Mouse (Mus musculus): ENCODE data around the gene Fut7. TPM values are rescaled to one million over a fixed set of nuclear protein-coding genes. Genes with fewer than 3 reads are reported as not detected.
"Not testable (repeated sequence)": the region's sequence is repeated elsewhere in the genome, so short reads cannot be mapped to it uniquely, and the experiment has no call there.

Gene Fut7
- polyA plus RNA-seq, 1 experiment: 0.57 TPM

DNA sequence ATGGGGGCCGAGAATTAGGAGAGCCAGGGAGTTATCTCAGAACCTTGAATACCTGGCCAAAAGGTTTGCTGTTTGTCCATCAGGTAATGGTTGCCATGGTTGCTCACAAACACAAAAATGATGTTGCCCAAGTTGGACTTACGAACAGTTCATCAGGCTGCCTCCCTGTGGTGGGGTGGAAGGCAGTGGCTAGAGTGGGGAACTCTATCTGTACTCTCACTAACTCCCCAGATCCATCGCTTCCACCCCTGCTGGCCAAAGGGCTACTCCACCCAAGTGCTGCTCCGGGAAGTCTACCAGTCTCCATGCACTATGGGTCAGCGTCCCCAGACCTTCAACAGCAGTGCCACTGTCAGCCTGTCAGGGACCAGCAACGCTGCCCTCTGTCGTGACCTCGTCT, 24.0 kb upstream of the Fut7 start, which contains the start of gene Npdc1:
Gene Npdc1, plus strand, starts transcription at position 301 of the 400 bp plus-strand sequence.
- no peak for DNase-seq (ENCODE audit: low read depth)
- TF ChIP-seq CTCF (IDR thresholded peaks at IDR 0.05; ENCODE audit: borderline replicate concordance, extremely low read depth, insufficient read depth, insufficient read length) (no peak), POLR2A (IDR thresholded peaks at IDR 0.05; ENCODE audit: borderline replicate concordance, extremely low read depth, insufficient read depth, insufficient read length, poor library complexity, severe bottlenecking) (no peak)

DNA sequence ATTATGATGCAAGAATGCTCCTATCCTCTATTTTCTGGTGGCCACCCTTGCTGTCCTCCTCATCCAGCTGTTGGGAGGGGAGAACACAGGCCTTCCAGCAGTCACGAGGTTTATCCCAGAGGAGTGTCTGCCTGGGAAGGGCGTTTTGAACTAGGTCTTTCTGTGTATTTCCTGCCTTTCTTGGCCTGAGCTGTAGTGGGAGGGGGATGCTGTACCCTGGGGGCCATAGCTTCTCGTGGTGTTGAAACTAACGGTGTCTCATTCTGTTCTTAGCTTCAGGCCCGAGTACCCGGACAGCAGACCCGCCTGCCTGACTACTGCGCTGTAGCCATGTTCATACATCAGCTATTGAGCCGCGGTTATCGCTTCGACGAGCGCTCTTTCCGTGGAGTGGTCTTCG, 22.8 kb upstream of the Fut7 start:
- TF ChIP-seq POLR2A (IDR thresholded peaks at IDR 0.05; ENCODE audit: borderline replicate concordance, extremely low read depth, insufficient read depth, insufficient read length, poor library complexity, severe bottlenecking) (no peak), CTCF (IDR thresholded peaks at IDR 0.05; ENCODE audit: borderline replicate concordance, extremely low read depth, insufficient read depth, insufficient read length) (no peak)
- no peak for DNase-seq (ENCODE audit: low read depth)

DNA sequence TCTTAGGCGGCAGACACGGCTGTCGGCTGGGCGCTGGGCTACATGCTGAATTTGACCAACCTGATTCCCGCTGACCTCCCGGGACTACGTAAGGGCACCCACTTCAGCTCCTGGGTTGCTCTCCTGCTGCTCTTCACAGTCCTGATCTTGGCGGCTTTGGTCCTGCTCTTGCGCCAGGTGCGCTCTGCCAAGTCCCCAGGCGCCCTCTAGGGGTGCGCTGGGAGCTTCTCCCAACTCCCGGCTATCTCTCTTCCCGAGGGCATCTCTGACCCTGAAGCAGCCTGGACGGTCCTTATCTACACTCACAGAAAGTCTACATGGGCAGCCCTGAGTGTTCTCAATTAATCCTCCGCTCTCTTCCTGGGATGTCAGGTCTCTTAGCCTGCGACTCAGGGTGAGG, 22.3 kb upstream of the Fut7 start:
- DNase-seq (ENCODE audit: low read depth): peak; percentile 76
- no peak for TF ChIP-seq POLR2A (IDR thresholded peaks at IDR 0.05; ENCODE audit: borderline replicate concordance, extremely low read depth, insufficient read depth, insufficient read length, poor library complexity, severe bottlenecking)
- peak; percentile 69 for TF ChIP-seq CTCF (IDR thresholded peaks at IDR 0.05; ENCODE audit: borderline replicate concordance, extremely low read depth, insufficient read depth, insufficient read length)

DNA sequence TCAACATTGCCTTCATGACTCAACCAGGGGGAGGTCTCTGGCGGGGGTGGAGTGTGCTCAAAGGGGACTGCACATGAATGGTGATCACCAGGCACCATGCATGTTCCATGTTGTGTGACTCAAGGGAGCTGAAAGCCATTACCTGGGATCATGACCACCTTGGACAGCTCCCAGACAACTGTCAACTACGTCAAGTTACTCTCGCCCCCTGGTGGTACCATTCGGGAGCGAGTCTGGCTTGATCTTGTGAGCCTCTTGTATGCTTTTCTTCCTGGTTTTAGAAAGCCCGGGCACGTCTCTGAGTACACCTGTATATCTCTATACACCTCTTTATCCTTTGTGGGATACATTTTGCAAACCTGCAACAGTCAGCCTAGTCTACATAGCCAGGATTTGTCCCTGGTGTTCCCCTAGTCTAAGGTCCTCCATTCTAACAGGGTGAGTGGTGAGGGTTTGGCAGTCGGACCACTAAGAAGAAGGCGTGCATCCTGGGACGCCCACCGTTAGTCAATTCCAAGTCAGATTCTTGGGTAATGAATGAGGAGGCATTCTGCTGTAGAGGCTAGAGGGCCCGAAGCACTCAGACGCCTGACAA, 20.6 kb upstream of the Fut7 start:
- peak; percentile 93 for DNase-seq (ENCODE audit: low read depth)
- TF ChIP-seq CTCF (IDR thresholded peaks at IDR 0.05; ENCODE audit: borderline replicate concordance, extremely low read depth, insufficient read depth, insufficient read length) (peak; percentile 81), POLR2A (IDR thresholded peaks at IDR 0.05; ENCODE audit: borderline replicate concordance, extremely low read depth, insufficient read depth, insufficient read length, poor library complexity, severe bottlenecking) (no peak)

DNA sequence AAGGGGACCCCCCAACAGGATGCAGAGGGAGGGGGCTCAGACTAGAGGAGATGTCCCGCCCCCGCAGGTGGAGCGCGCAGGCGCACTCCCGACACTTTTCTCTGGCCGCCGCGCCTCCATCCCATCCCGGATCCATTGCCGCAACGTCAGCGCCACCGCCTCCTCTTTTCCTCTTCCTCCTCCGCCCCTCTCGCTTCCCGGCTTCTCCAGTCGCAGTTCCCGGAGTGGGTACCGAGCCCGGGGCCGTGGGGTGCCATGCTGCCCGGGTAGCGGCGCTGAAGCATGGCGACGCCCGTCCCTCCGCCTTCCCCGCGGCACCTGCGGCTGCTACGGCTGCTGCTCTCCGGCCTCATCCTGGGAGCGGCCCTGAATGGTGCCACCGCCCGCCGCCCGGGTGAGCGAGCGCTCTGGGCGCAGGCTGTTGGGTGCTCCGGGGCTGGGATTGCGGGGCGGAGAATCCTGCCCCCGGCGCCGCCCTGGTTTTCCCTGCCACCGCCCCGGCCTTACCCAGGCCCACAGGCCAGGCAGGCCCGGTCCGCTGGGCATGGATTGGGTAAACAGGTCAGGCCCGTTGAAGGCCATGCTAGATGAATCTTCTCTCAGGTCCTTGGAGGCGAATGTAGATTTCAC, 20.0 kb upstream of the Fut7 start:
- no peak for TF ChIP-seq CTCF (IDR thresholded peaks at IDR 0.05; ENCODE audit: borderline replicate concordance, extremely low read depth, insufficient read depth, insufficient read length)
- 0 out of 2 replicates have a peak, but pooled peaks have one; percentile 14 for TF ChIP-seq POLR2A (IDR thresholded peaks at IDR 0.05; ENCODE audit: borderline replicate concordance, extremely low read depth, insufficient read depth, insufficient read length, poor library complexity, severe bottlenecking)
- DNase-seq (ENCODE audit: low read depth): peak; percentile 95

DNA sequence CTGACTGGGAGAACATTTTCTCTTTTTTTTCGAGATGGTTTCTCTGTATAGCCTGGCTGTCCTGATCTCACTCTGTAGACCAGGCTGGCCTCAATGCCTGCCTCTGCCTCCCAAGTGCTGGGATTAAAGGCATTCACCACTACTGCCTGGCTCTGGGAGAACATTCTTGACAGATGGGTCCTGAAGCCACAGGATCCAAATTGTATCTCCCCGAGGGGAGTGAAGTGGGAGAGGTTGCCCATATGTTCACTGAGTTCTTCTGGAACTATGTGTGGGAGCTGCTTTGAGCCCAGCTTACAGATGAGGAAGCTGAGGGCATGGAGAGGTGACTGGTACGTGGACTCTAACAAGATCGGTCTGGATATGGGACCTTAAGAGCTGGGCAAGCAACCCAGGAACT, 19.1 kb upstream of the Fut7 start:
- TF ChIP-seq POLR2A (IDR thresholded peaks at IDR 0.05; ENCODE audit: borderline replicate concordance, extremely low read depth, insufficient read depth, insufficient read length, poor library complexity, severe bottlenecking): no peak
- no peak for TF ChIP-seq CTCF (IDR thresholded peaks at IDR 0.05; ENCODE audit: borderline replicate concordance, extremely low read depth, insufficient read depth, insufficient read length)

DNA sequence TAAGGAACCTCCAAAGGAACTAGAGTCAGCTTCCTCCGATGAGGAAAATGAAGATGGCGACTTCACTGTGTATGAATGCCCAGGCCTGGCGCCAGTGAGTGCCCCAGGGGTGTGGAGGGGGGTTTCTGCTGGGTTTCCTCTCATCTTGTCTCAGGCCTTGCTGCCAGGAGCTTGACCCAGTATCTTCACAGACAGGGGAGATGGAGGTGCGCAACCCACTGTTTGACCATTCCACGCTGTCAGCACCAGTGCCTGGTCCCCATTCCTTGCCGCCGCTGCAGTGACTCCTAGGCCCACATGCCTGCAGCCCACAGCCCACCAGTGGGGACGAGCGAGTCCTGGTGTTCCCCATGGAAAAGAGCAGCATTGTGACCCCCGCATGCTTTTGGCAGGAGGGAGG, 14.2 kb upstream of the Fut7 start:
- no peak for DNase-seq (ENCODE audit: low read depth)

More for the DNA sequence above, 19.1 kb upstream of the Fut7 start:
- DNase-seq (ENCODE audit: low read depth): no peak

DNA sequence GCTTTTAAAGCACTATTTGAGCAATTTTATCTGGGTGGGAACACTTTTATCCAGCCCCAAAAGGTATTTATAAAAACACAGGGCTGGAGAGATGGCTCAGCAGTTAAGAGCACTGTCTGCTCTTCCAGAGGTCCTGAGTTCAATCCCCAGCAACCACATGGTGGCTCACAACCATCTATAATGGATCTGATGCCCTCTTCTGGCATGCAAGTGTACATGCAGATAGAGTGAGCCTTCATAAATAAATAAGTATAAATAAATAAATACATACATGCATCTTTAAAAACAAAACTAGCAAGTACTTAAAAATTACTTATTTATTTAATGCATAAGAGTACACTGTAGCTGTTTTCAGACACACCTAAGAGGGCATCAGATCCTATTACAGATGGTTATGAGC, 9.6 kb upstream of the Fut7 start:
- DNase-seq (ENCODE audit: low read depth): not testable (repeated sequence)

More for the DNA sequence above, 14.2 kb upstream of the Fut7 start:
- TF ChIP-seq POLR2A (IDR thresholded peaks at IDR 0.05; ENCODE audit: borderline replicate concordance, extremely low read depth, insufficient read depth, insufficient read length, poor library complexity, severe bottlenecking) (no peak), CTCF (IDR thresholded peaks at IDR 0.05; ENCODE audit: borderline replicate concordance, extremely low read depth, insufficient read depth, insufficient read length) (no peak)

DNA sequence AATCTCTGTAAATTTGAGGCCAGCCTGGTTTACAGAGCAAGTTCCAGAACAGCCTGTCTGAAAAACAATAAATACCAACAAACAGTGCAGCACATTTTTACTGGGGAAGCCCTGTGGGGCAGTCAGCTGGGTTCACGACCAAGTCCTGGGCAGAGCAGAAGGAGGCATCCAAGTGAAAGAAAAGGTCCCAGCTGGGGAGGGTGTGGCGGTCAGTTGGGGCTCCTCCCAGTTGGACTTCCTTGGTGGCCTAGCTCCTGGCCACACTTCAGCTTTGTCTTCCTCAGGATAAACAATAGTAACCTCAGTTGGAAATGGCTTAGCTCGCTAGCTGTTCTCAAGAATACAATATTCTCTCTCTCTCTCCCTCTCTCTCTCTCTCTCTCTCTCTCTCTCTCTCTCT, 5.6 kb upstream of the Fut7 start:
- no peak for DNase-seq (ENCODE audit: low read depth)
- TF ChIP-seq POLR2A (IDR thresholded peaks at IDR 0.05; ENCODE audit: borderline replicate concordance, extremely low read depth, insufficient read depth, insufficient read length, poor library complexity, severe bottlenecking): no peak
- no peak for TF ChIP-seq CTCF (IDR thresholded peaks at IDR 0.05; ENCODE audit: borderline replicate concordance, extremely low read depth, insufficient read depth, insufficient read length)

DNA sequence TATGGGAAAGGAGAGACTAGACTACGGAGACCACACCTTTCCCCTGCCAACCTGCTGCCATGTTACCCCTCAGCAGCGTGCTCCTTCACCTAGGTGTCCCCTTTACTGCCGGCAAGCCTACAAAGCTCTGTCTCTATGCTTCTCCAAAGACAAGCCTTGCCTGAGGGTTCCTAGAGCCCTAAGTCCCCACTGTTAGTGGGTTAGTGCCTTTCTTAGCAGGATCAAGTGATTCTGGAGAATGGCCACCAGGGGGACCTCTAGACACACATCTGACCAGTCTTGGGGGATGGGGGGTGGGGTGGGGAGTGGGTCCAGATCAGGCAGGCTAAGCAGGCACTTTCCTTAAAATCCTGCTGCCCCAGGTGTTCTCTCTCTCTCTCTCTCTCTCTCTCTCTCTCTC, 1.2 kb upstream of the Fut7 start:
- DNase-seq (ENCODE audit: low read depth): peak; percentile 86

DNA sequence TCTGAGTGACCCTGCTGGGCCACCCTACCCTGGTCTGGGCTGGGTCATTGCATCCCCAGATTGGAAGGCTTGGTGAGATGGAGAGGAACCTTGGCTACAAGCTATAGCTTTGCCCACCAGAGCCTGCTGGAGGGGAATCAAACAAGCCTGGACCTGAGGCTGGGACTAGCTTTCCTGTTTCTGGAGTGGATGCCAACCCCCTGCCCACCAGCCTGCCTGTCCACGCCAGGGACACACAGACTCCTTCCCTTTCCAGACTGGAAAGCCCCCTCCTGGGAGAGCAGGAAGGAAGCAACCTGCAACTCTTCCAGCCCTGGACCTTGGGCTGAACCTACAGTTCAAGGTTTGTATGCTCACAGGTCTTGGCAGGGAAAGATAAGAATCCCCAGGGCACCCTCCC, 559 bp downstream of the Fut7 start:
- DNase-seq (ENCODE audit: low read depth): no peak
- no peak for TF ChIP-seq POLR2A (IDR thresholded peaks at IDR 0.05; ENCODE audit: borderline replicate concordance, extremely low read depth, insufficient read depth, insufficient read length, poor library complexity, severe bottlenecking)
- no peak for TF ChIP-seq CTCF (IDR thresholded peaks at IDR 0.05; ENCODE audit: borderline replicate concordance, extremely low read depth, insufficient read depth, insufficient read length)

More for the DNA sequence above, 1.2 kb upstream of the Fut7 start:
- TF ChIP-seq CTCF (IDR thresholded peaks at IDR 0.05; ENCODE audit: borderline replicate concordance, extremely low read depth, insufficient read depth, insufficient read length) (peak; percentile 72), POLR2A (IDR thresholded peaks at IDR 0.05; ENCODE audit: borderline replicate concordance, extremely low read depth, insufficient read depth, insufficient read length, poor library complexity, severe bottlenecking) (no peak)

DNA sequence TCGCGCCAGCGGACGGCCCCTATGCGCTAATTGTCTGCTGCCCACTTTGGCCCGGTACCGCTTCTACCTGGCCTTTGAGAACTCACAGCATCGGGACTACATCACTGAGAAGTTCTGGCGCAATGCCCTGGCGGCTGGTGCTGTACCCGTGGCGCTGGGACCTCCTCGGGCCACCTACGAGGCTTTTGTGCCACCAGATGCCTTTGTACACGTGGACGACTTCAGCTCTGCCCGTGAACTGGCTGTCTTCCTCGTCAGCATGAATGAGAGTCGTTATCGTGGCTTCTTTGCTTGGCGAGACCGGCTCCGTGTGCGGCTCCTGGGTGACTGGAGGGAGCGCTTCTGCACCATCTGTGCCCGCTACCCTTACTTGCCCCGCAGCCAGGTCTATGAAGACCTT, 2.4 kb downstream of the Fut7 start:
- peak; percentile 14 for DNase-seq (ENCODE audit: low read depth)
- TF ChIP-seq CTCF (IDR thresholded peaks at IDR 0.05; ENCODE audit: borderline replicate concordance, extremely low read depth, insufficient read depth, insufficient read length) (no peak), POLR2A (IDR thresholded peaks at IDR 0.05; ENCODE audit: borderline replicate concordance, extremely low read depth, insufficient read depth, insufficient read length, poor library complexity, severe bottlenecking) (no peak)
